Mouse (Mus musculus): ENCODE data around the gene Trh. TPM values are rescaled to one million over a fixed set of nuclear protein-coding genes. Genes with fewer than 3 reads are reported as not detected.

The Trh gene
- polyA plus RNA-seq, 1 experiment from 2014 or later, result 0.35 TPM

GRCm38 (mm10) chr6:92199414-92199813 is 45.0 kb downstream of the Trh start:
- Histone ChIP-seq H3K4me3 (ENCODE audit: low read length) (no peak overlapping the region), H3K4me1 (replicated peaks; ENCODE audit: control insufficient read depth, insufficient read depth, low read length) (no peaks in the 10 kb centered on the region), H3K9ac (ENCODE audit: low read length) (no peak overlapping the region), H3K27ac (ENCODE audit: low read length) (no peak overlapping the region), H3K27me3 (ENCODE audit: control insufficient read depth, insufficient read depth, low read depth, low read length) (no peaks in the 10 kb centered on the region), H3K4me2 (ENCODE audit: low read depth, low read length) (no peak overlapping the region), H3K9me3 (ENCODE audit: control insufficient read depth, low read length) (no peaks in the 10 kb centered on the region), H3K36me3 (ENCODE audit: control insufficient read depth, insufficient read depth, low read length) (peaks cover 30% of the 10 kb centered on the region)
- no peak for ATAC-seq (ENCODE audit: low read depth)
- 86% methylated on average over 8 of the region's 8 CpGs for WGBS

Other genes starting within 250 kb of the Trh start
- 14.8 and 15.3 TPM in 2 replicates for gene Nr2c2, start 153.3 kb downstream of the Trh start, polyA plus RNA-seq (2015; fragmentation: Nextera tagmentation; extraction: Ambion mirVana)
- 66.3 and 76.8 TPM in 2 replicates for gene Mrps25, start 60.6 kb downstream of the Trh start, polyA plus RNA-seq (2015; fragmentation: Nextera tagmentation; extraction: Ambion mirVana)
- gene Rbsn, start 29.7 kb downstream of the Trh start, polyA plus RNA-seq (2015; fragmentation: Nextera tagmentation; extraction: Ambion mirVana), result 21.6 and 24.1 TPM in 2 replicates

Measured in lung, embryonic 16.5 days (tissue).